Mouse (Mus musculus) lung, embryonic 16.5 days (tissue): ENCODE results near the gene Cnp. TPM values are rescaled to one million over a fixed set of nuclear protein-coding genes. Genes with fewer than 3 reads are reported as not detected.

Experiments used
- ATAC-seq: fragments of 200-750 bp; cut with Nextera tagmentation; 2 replicates; pipeline ENCODE4 v1.8.0; 2017; ENCODE audit warnings: low read depth, mild to moderate bottlenecking, moderate library complexity
- H3K27ac ChIP-seq: fragments of 300-500 bp; sonication (generic); 2 replicates; pipeline ENCODE4 v1.5.1; 2014; ENCODE audit warnings: mild to moderate bottlenecking, control low read depth, low read length
- H3K27me3 ChIP-seq: fragments of 300-500 bp; sonication (generic); 2 replicates; pipeline ENCODE4 v1.6.1; 2014; ENCODE audit warnings: low read depth, low read length, mixed read lengths; ENCODE audit not compliant: control insufficient read depth, insufficient read depth
- H3K36me3 ChIP-seq: fragments of 300-500 bp; sonication (generic); 2 replicates; pipeline ENCODE4 v1.6.1; 2014; ENCODE audit warnings: low read length; ENCODE audit not compliant: control insufficient read depth, insufficient read depth
- H3K4me1 ChIP-seq: fragments of 300-500 bp; sonication (generic); replicated peaks from 2 replicates; pipeline ENCODE4 v1.6.1; 2014; ENCODE audit warnings: low read length, mixed read lengths; ENCODE audit not compliant: control insufficient read depth, insufficient read depth
- H3K4me2 ChIP-seq: fragments of 300-500 bp; sonication (generic); 2 replicates; pipeline ENCODE4 v1.6.1; 2014; ENCODE audit warnings: low read depth, low read length, control low read depth
- H3K4me3 ChIP-seq: fragments of 300-500 bp; sonication (generic); 2 replicates; pipeline ENCODE4 v1.5.1; 2014; ENCODE audit warnings: mild to moderate bottlenecking, low read length, control low read depth
- H3K9ac ChIP-seq: fragments of 300-500 bp; sonication (generic); 2 replicates; pipeline ENCODE4 v1.6.1; 2014; ENCODE audit warnings: low read length, control low read depth
- H3K9me3 ChIP-seq: fragments of 300-500 bp; sonication (generic); 2 replicates; pipeline ENCODE4 v1.6.1; 2016; ENCODE audit warnings: low read length; ENCODE audit not compliant: control insufficient read depth
- WGBS: fragments of 180-500 bp; shearing (Covaris S2); extraction: QIAGEN DNeasy Blood & Tissue Kit; methylation state at CpG from one replicate; pipeline ENCODE4 v1.1.7; 2014; 5-methylcytosine and 5-hydroxymethylcytosine counted together
- polyA plus RNA-seq: library from polyadenylated mRNA; unstranded; fragments of >200 nt; fragmentation: Nextera tagmentation; extraction: Ambion mirVana; gene quantifications from 2 replicates; pipeline ENCODE4 v1.2.1, GENCODE M21; 2015

Cnp gene
- polyA plus RNA-seq, 1 experiment from 2014 or later = 35.2 TPM

GRCm38 (mm10) chr11:100619485-100619975, 44.8 kb downstream of the Cnp start:
- H3K9me3 ChIP-seq = no peaks in the 10 kb centered on the region
- no peaks in the 10 kb centered on the region for H3K36me3 ChIP-seq
- ATAC-seq = peak; percentile 95
- peaks cover 22% of the 10 kb centered on the region for H3K4me1 ChIP-seq
- H3K27me3 ChIP-seq = no peaks in the 10 kb centered on the region
- H3K9ac ChIP-seq = peak overlapping the region; percentile 97
- WGBS = 0% methylated on average over 40 of the region's 40 CpGs
- peak overlapping the region; percentile 94 for H3K27ac ChIP-seq
- peak overlapping the region; percentile 59 for H3K4me2 ChIP-seq
- H3K4me3 ChIP-seq = peak overlapping the region; percentile 97

GRCm38 (mm10) chr11:100619982-100620381, 45.3 kb downstream of the Cnp start, which contains the start of gene Dnajc7:
Dnajc7 (minus strand) TSS chr11:100620168.
- ATAC-seq = no peak

GRCm38 (mm10) chr11:100622714-100623113, 48.0 kb downstream of the Cnp start:
- Histone ChIP-seq H3K36me3 (peaks cover 10% of the 10 kb centered on the region), H3K27ac (peak overlapping the region; percentile 77), H3K4me3 (peak overlapping the region; percentile 90), H3K9me3 (no peaks in the 10 kb centered on the region), H3K4me1 (peaks cover 20% of the 10 kb centered on the region), H3K27me3 (no peaks in the 10 kb centered on the region), H3K4me2 (peak overlapping the region; percentile 79), H3K9ac (peak overlapping the region; percentile 92)
- under 1% methylated on average over 24 of the region's 24 CpGs for WGBS
- peak; percentile 87 for ATAC-seq

More at GRCm38 (mm10) chr11:100619982-100620381, 45.3 kb downstream of the Cnp start, which contains the start of gene Dnajc7:
- Histone ChIP-seq H3K4me2 (peak within 1 kb of the TSS; percentile 59), H3K27ac (peak within 1 kb of the TSS; percentile 94), H3K36me3 (0 out of 2 replicates have a peak, but pooled peaks cover 1% of the 10 kb centered on the region), H3K27me3 (no peaks in the 10 kb centered on the region), H3K4me3 (peak within 1 kb of the TSS; percentile 97), H3K9ac (peak within 1 kb of the TSS; percentile 97), H3K4me1 (peaks cover 22% of the 10 kb centered on the region), H3K9me3 (no peaks in the 10 kb centered on the region)
- 4% methylated on average over 11 of the region's 11 CpGs for WGBS

GRCm38 (mm10) chr11:100623867-100624266, 49.2 kb downstream of the Cnp start:
- WGBS = 30% methylated on average over 5 of the region's 5 CpGs
- Histone ChIP-seq H3K4me2 (peak overlapping the region; percentile 79), H3K27me3 (no peaks in the 10 kb centered on the region), H3K4me3 (peak overlapping the region; percentile 90), H3K4me1 (peaks cover 17% of the 10 kb centered on the region), H3K9me3 (no peaks in the 10 kb centered on the region), H3K9ac (peak overlapping the region; percentile 92; the same call in 1 of the 2 replicates), H3K27ac (no peak overlapping the region), H3K36me3 (peaks cover 10% of the 10 kb centered on the region)
- ATAC-seq = no peak

GRCm38 (mm10) chr11:100625754-100626700, 51.3 kb downstream of the Cnp start:
- Histone ChIP-seq H3K9me3 (no peaks in the 10 kb centered on the region), H3K4me1 (peaks cover 15% of the 10 kb centered on the region), H3K36me3 (peaks cover 10% of the 10 kb centered on the region), H3K4me3 (no peak overlapping the region), H3K9ac (no peak overlapping the region), H3K27ac (peak overlapping the region; percentile 58), H3K27me3 (no peaks in the 10 kb centered on the region), H3K4me2 (no peak overlapping the region)
- 91% methylated on average over 23 of the region's 23 CpGs for WGBS
- no peak for ATAC-seq

GRCm38 (mm10) chr11:100626701-100627195, 52.0 kb downstream of the Cnp start:
- Histone ChIP-seq H3K4me3 (no peak overlapping the region), H3K36me3 (peaks cover 10% of the 10 kb centered on the region), H3K4me1 (peaks cover 15% of the 10 kb centered on the region), H3K27ac (peak overlapping the region; percentile 58), H3K9ac (no peak overlapping the region), H3K9me3 (no peaks in the 10 kb centered on the region), H3K4me2 (no peak overlapping the region), H3K27me3 (no peaks in the 10 kb centered on the region)
- ATAC-seq = peak; percentile 44; the same call in 1 of the 2 replicates
- 13% methylated on average over 9 of the region's 9 CpGs for WGBS

GRCm38 (mm10) chr11:100628056-100628455, 53.4 kb downstream of the Cnp start:
- Histone ChIP-seq H3K9me3 (no peaks in the 10 kb centered on the region), H3K9ac (no peak overlapping the region), H3K36me3 (peaks cover 10% of the 10 kb centered on the region), H3K27me3 (no peaks in the 10 kb centered on the region), H3K27ac (no peak overlapping the region), H3K4me3 (no peak overlapping the region), H3K4me2 (no peak overlapping the region), H3K4me1 (peaks cover 15% of the 10 kb centered on the region)
- WGBS = 65% methylated on average over 5 of the region's 5 CpGs
- no peak for ATAC-seq

GRCm38 (mm10) chr11:100628862-100629352, 54.2 kb downstream of the Cnp start:
- H3K27ac ChIP-seq = no peak overlapping the region
- no peaks in the 10 kb centered on the region for H3K9me3 ChIP-seq
- H3K4me1 ChIP-seq = peaks cover 9% of the 10 kb centered on the region
- 45% methylated on average over 13 of the region's 13 CpGs for WGBS
- H3K4me2 ChIP-seq = no peak overlapping the region
- no peak for ATAC-seq
- no peak overlapping the region; the same call in 1 of the 2 replicates for H3K9ac ChIP-seq
- peaks cover 10% of the 10 kb centered on the region for H3K36me3 ChIP-seq
- H3K27me3 ChIP-seq = no peaks in the 10 kb centered on the region
- H3K4me3 ChIP-seq = no peak overlapping the region

- Histone ChIP-seq H3K9me3 (no peaks in the 10 kb centered on the region), H3K9ac (no peak overlapping the region), H3K27ac (no peak overlapping the region), H3K36me3 (no peaks in the 10 kb centered on the region), H3K4me1 (no peaks in the 10 kb centered on the region), H3K4me2 (no peak overlapping the region), H3K4me3 (no peak overlapping the region), H3K27me3 (peaks cover 4% of the 10 kb centered on the region)
- no peak for ATAC-seq
- 55% methylated on average over 7 of the region's 7 CpGs for WGBS
Measured at GRCm38 (mm10) chr11:100634530-100634929, 59.8 kb downstream of the Cnp start.
